Mouse (Mus musculus): ENCODE results near the gene Adgra3. TPM values are rescaled to one million over a fixed set of nuclear protein-coding genes. Genes with fewer than 3 reads are reported as not detected.

Gene Adgra3
- polyA plus RNA-seq, 1 experiment from 2014 or later, result 12.2 TPM

DNA sequence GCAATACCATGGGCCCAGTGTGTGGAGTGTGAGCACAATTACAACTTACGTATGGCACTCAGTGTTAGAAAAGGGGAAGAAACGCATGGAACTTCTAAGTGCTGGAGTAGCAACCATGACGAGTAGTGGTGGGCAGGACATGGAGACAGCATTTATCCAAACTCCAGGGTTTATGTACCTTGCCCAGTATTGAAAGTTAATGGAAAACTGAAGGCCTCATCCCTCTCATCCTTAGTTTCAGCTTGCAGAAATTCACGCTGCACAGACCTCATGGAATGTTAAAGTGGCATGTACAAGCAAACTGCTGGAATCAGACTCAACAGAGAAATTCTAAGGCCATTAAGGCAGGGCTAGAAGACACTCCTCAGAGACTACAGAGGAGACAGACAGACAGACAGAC, 84.6 kb downstream of the Adgra3 start:
- H3K4me1 ChIP-seq (ENCODE audit: insufficient read depth, low read depth, low read length), result no peaks in the 10 kb centered on the region
- no peak for ATAC-seq
- no peak overlapping the region for H3K27ac ChIP-seq (ENCODE audit: low read length)
- no peak overlapping the region for H3K4me2 ChIP-seq (replicated peaks; ENCODE audit: low read depth, low read length)
- H3K4me3 ChIP-seq (ENCODE audit: low read depth, low read length), result no peak overlapping the region
- WGBS, result 88% methylated on average over 4 of the region's 4 CpGs
- no peak for DNase-seq (ENCODE audit: low spot score)
- no peaks in the 10 kb centered on the region for H3K27me3 ChIP-seq (replicated peaks; ENCODE audit: insufficient read depth, low read length)
- H3K9ac ChIP-seq (replicated peaks; ENCODE audit: low read depth), result no peak overlapping the region
- no peaks in the 10 kb centered on the region; the same call in 1 of the 2 replicates for H3K36me3 ChIP-seq (ENCODE audit: insufficient read depth, low read length)
- TF ChIP-seq EP300 (IDR thresholded peaks at IDR 0.05) (no peak), CTCF (IDR thresholded peaks at IDR 0.05) (no peak)
- no peaks in the 10 kb centered on the region for H3K9me3 ChIP-seq (ENCODE audit: low read length)

DNA sequence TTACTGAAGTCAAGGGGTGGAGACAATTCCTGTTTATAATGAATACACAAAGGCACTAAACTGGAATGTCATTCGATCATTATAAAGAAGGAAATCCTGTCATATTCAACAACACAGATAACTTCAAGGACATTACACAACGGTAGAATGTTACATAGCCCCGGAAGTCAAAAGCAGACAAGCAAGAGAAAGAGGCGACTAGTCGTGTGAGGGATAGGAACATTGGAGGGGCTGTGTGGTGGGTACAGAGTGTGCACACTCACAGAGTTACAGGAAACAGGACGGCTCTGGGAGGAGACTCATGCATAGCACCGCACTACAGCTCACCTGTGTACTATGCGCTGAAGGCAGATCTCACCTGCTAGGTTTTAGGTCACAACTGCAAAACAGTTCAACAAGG, 89.1 kb downstream of the Adgra3 start:
- H3K27me3 ChIP-seq (replicated peaks; ENCODE audit: insufficient read depth, low read length), result no peaks in the 10 kb centered on the region
- H3K4me2 ChIP-seq (replicated peaks; ENCODE audit: low read depth, low read length), result no peak overlapping the region
- no peak overlapping the region for H3K9ac ChIP-seq (replicated peaks; ENCODE audit: low read depth)
- no peaks in the 10 kb centered on the region; the same call in 1 of the 2 replicates for H3K36me3 ChIP-seq (ENCODE audit: insufficient read depth, low read length)
- DNase-seq (ENCODE audit: low spot score), result peak; percentile 53
- H3K9me3 ChIP-seq (ENCODE audit: low read length), result no peaks in the 10 kb centered on the region
- no peak overlapping the region for H3K4me3 ChIP-seq (ENCODE audit: low read depth, low read length)
- 61% methylated on average over 8 of the region's 8 CpGs for WGBS
- H3K27ac ChIP-seq (ENCODE audit: low read length), result no peak overlapping the region
- TF ChIP-seq EP300 (IDR thresholded peaks at IDR 0.05) (peak; percentile 96), CTCF (IDR thresholded peaks at IDR 0.05) (no peak)
- H3K4me1 ChIP-seq (ENCODE audit: insufficient read depth, low read depth, low read length), result no peaks in the 10 kb centered on the region
- ATAC-seq, result peak; percentile 81

DNA sequence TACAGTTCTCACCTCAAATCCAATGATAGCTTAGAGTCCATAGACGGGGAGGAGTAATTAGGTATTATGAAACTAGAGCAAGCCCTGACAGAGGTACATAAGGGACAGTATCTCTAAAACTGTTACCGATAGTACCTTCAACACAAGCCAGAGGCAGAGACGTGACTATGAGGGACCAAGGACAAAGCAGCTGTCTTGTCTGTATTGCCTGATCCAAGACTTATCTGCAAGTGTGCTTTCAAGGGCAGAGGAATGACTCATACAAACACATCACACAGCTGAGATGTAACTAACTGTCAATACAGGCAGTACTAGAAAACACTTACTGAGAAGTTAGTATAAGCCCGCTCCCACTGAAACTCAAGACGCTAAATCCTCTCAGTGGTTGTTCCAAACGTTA, 91.1 kb downstream of the Adgra3 start:
- Histone ChIP-seq H3K9me3 (ENCODE audit: low read length) (no peaks in the 10 kb centered on the region), H3K36me3 (ENCODE audit: insufficient read depth, low read length) (no peaks in the 10 kb centered on the region), H3K9ac (replicated peaks; ENCODE audit: low read depth) (no peak overlapping the region), H3K4me1 (ENCODE audit: insufficient read depth, low read depth, low read length) (no peaks in the 10 kb centered on the region), H3K4me2 (replicated peaks; ENCODE audit: low read depth, low read length) (no peak overlapping the region), H3K27me3 (replicated peaks; ENCODE audit: insufficient read depth, low read length) (no peaks in the 10 kb centered on the region), H3K27ac (ENCODE audit: low read length) (no peak overlapping the region), H3K4me3 (ENCODE audit: low read depth, low read length) (no peak overlapping the region)
- DNase-seq (ENCODE audit: low spot score) (no peak), ATAC-seq (no peak)
- 79% methylated on average over 6 of the region's 6 CpGs for WGBS
- TF ChIP-seq EP300 (IDR thresholded peaks at IDR 0.05) (no peak), CTCF (IDR thresholded peaks at IDR 0.05) (no peak)

DNA sequence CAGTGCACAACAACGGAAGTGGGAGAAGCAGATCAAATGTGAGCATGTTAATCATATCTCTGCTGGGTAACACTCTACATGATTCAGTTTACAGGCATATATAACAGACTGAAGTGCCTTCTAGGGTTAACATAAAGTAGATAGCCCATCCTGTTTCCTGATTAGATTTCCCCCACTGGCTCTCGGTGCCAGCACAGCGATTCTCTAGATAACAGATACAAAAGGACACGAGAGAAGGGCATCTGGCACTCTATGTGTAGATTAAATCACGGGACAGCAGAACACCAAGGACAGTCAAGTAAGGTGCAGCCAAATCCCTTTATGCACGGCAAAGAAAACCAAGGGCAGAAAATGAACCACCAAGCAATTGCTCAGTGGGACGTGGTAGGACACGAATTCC, 93.0 kb downstream of the Adgra3 start:
- no peak overlapping the region for H3K9ac ChIP-seq (replicated peaks; ENCODE audit: low read depth)
- peak; percentile 43 for ATAC-seq
- no peaks in the 10 kb centered on the region; the same call in 1 of the 2 replicates for H3K36me3 ChIP-seq (ENCODE audit: insufficient read depth, low read length)
- no peaks in the 10 kb centered on the region for H3K4me1 ChIP-seq (ENCODE audit: insufficient read depth, low read depth, low read length)
- H3K4me2 ChIP-seq (replicated peaks; ENCODE audit: low read depth, low read length), result no peak overlapping the region
- H3K27ac ChIP-seq (ENCODE audit: low read length), result peak overlapping the region; percentile 40; the same call in 1 of the 2 replicates
- no peaks in the 10 kb centered on the region for H3K27me3 ChIP-seq (replicated peaks; ENCODE audit: insufficient read depth, low read length)
- peak; percentile 11 for DNase-seq (ENCODE audit: low spot score)
- H3K4me3 ChIP-seq (ENCODE audit: low read depth, low read length), result no peak overlapping the region
- no peaks in the 10 kb centered on the region for H3K9me3 ChIP-seq (ENCODE audit: low read length)
- WGBS, result 48% methylated on average over 8 of the region's 8 CpGs
- no peak for TF ChIP-seq CTCF (IDR thresholded peaks at IDR 0.05)
- TF ChIP-seq EP300 (IDR thresholded peaks at IDR 0.05), result peak; percentile 79

DNA sequence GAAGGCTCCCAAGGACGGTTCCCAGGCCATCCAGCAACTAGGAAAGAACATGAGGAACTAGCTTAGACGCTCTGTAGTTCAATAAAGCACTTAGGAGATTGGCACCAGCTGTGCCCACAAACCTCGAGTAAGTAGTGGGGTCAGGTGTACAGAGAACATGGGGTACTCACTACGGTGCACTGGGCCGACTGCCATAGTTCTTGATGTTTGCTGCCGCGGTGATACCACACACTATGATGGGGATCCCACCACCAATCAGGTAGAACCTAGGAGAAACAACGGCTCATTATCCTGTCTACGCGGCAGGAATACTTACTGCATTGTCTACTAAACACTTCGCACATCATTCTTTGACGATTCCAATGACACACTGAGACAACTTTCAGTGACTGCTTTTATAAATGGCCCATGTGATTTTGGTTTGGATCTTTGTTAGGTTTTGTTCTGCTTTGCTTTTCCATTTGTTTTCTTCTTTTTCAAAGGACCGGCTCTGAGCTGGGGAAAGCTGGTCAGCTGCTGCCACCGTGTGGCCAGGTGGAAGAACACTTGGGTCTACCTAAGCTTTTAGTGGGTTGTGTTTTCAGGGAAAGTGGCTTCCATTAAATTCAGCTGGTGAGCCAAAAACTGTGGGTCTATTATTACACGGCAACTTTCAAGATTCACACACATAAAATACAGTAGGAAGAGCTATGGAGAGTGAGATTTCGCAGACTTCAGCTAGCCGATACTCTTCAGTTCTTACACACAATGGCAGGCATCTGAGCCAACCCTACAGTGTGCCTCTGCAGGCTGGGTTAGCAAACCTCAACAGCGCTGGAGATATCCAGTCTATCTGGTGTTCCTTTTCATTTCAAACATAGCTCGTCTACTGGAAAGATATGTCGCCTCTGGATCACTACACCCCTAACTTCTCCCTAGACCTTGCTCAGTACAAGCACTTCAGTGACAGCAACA, 97.1 kb downstream of the Adgra3 start:
- no peak overlapping the region for H3K4me3 ChIP-seq (ENCODE audit: low read depth, low read length)
- H3K27me3 ChIP-seq (replicated peaks; ENCODE audit: insufficient read depth, low read length), result no peaks in the 10 kb centered on the region
- no peak overlapping the region for H3K27ac ChIP-seq (ENCODE audit: low read length)
- ATAC-seq (no peak), DNase-seq (ENCODE audit: low spot score) (peak; percentile 55)
- no peak overlapping the region for H3K4me2 ChIP-seq (replicated peaks; ENCODE audit: low read depth, low read length)
- TF ChIP-seq CTCF (IDR thresholded peaks at IDR 0.05) (peak; percentile 78), EP300 (IDR thresholded peaks at IDR 0.05) (no peak)
- H3K9ac ChIP-seq (replicated peaks; ENCODE audit: low read depth), result no peak overlapping the region
- WGBS, result 78% methylated on average over 20 of the region's 20 CpGs
- H3K4me1 ChIP-seq (ENCODE audit: insufficient read depth, low read depth, low read length), result no peaks in the 10 kb centered on the region
- no peaks in the 10 kb centered on the region for H3K9me3 ChIP-seq (ENCODE audit: low read length)
- peaks cover 4% of the 10 kb centered on the region; the same call in 1 of the 2 replicates for H3K36me3 ChIP-seq (ENCODE audit: insufficient read depth, low read length)

DNA sequence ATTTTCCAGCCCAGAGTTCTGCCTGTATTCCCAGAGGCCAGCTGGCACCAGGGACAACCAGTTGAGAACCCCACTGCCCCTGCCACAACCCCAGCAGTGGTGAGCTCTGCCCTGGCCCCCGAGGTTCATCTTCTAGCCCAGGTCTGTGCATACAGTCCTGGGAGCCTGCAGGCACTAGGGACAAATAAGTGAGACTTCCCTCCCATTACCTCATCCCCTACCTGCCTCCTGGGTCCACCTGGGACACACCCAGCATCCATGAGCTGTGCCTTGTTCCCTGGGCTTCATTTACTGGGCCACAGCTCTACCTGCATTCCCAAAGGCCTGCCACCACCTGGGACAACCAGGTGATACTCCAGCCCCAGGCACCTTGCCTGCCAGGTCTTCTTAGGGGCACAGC, 122.5 kb downstream of the Adgra3 start:
- no peak overlapping the region for H3K9ac ChIP-seq (replicated peaks; ENCODE audit: low read depth)
- no peaks in the 10 kb centered on the region for H3K4me1 ChIP-seq (ENCODE audit: insufficient read depth, low read depth, low read length)
- ATAC-seq (no peak), DNase-seq (ENCODE audit: low spot score) (no peak)
- H3K27me3 ChIP-seq (replicated peaks; ENCODE audit: insufficient read depth, low read length), result no peaks in the 10 kb centered on the region
- no peaks in the 10 kb centered on the region for H3K36me3 ChIP-seq (ENCODE audit: insufficient read depth, low read length)
- H3K27ac ChIP-seq (ENCODE audit: low read length), result no peak overlapping the region
- H3K9me3 ChIP-seq (ENCODE audit: low read length), result no peaks in the 10 kb centered on the region
- no peak overlapping the region for H3K4me3 ChIP-seq (ENCODE audit: low read depth, low read length)
- TF ChIP-seq CTCF (IDR thresholded peaks at IDR 0.05), result no peak
- no peak for TF ChIP-seq EP300 (IDR thresholded peaks at IDR 0.05)
- WGBS, result 44% methylated on average over 1 of the region's 1 CpGs
- no peak overlapping the region for H3K4me2 ChIP-seq (replicated peaks; ENCODE audit: low read depth, low read length)

Data from lung, postnatal 0 days (tissue).